Mouse (Mus musculus): ENCODE measurements around the gene Gm11213. TPM values are rescaled to one million over a fixed set of nuclear protein-coding genes. Genes with fewer than 3 reads are reported as not detected.
A peak's percentile ranks its signal among the peaks of the same experiment; 100 is the strongest.

Gene Gm11213
- polyA plus RNA-seq, 1 experiment from 2014 or later, result not detected

- no peak for TF ChIP-seq CTCF (IDR thresholded peaks at IDR 0.05; ENCODE audit: low read depth)
- no peak overlapping the region for H3K4me2 ChIP-seq
- no peaks in the 10 kb centered on the region for H3K27me3 ChIP-seq (ENCODE audit: insufficient read depth, low read length)
- peaks cover 18% of the 10 kb centered on the region for H3K36me3 ChIP-seq (ENCODE audit: insufficient read depth)
- peaks cover 11% of the 10 kb centered on the region; the same call in 1 of the 2 replicates for H3K4me1 ChIP-seq (ENCODE audit: insufficient read depth)
- H3K9me3 ChIP-seq (ENCODE audit: low read depth, low read length), result no peaks in the 10 kb centered on the region
- H3K9ac ChIP-seq, result no peak overlapping the region
- ATAC-seq (ENCODE audit: insufficient read depth) (no peak), DNase-seq (no peak)
- 56% methylated on average over 5 of the region's 5 CpGs for WGBS
- no peak overlapping the region for H3K27ac ChIP-seq (ENCODE audit: low read depth)
- H3K4me3 ChIP-seq (ENCODE audit: low read depth, low read length), result no peak overlapping the region
These were observed 48.4 kb downstream of the Gm11213 start for GRCm38 (mm10) chr4:63556665-63557064.

GRCm38 (mm10) chr4:63555111-63555510 is 50.0 kb downstream of the Gm11213 start:
- peaks cover 30% of the 10 kb centered on the region for H3K36me3 ChIP-seq (ENCODE audit: insufficient read depth)
- H3K9ac ChIP-seq, result no peak overlapping the region
- TF ChIP-seq CTCF (IDR thresholded peaks at IDR 0.05; ENCODE audit: low read depth), result no peak
- no peak overlapping the region for H3K4me3 ChIP-seq (ENCODE audit: low read depth, low read length)
- H3K27me3 ChIP-seq (ENCODE audit: insufficient read depth, low read length), result no peaks in the 10 kb centered on the region
- peaks cover 11% of the 10 kb centered on the region; the same call in 1 of the 2 replicates for H3K4me1 ChIP-seq (ENCODE audit: insufficient read depth)
- 82% methylated on average over 2 of the region's 2 CpGs for whole genome bisulfite sequencing
- H3K4me2 ChIP-seq, result no peak overlapping the region
- no peaks in the 10 kb centered on the region for H3K9me3 ChIP-seq (ENCODE audit: low read depth, low read length)
- ATAC-seq (ENCODE audit: insufficient read depth) (no peak), DNase-seq (no peak)
- no peak overlapping the region for H3K27ac ChIP-seq (ENCODE audit: low read depth)

- no peaks in the 10 kb centered on the region for H3K9me3 ChIP-seq (ENCODE audit: low read depth, low read length)
- peaks cover 33% of the 10 kb centered on the region for H3K36me3 ChIP-seq (ENCODE audit: insufficient read depth)
- no peak overlapping the region for H3K27ac ChIP-seq (ENCODE audit: low read depth)
- ATAC-seq (ENCODE audit: insufficient read depth) (no peak), DNase-seq (no peak)
- WGBS, result 27% methylated on average over 3 of the region's 3 CpGs
- H3K4me2 ChIP-seq, result no peak overlapping the region
- peaks cover 11% of the 10 kb centered on the region; the same call in 1 of the 2 replicates for H3K4me1 ChIP-seq (ENCODE audit: insufficient read depth)
- H3K4me3 ChIP-seq (ENCODE audit: low read depth, low read length), result no peak overlapping the region
- H3K27me3 ChIP-seq (ENCODE audit: insufficient read depth, low read length), result no peaks in the 10 kb centered on the region
- no peak for TF ChIP-seq CTCF (IDR thresholded peaks at IDR 0.05; ENCODE audit: low read depth)
- H3K9ac ChIP-seq, result no peak overlapping the region
These were observed 50.4 kb downstream of the Gm11213 start for GRCm38 (mm10) chr4:63554616-63555015.

DNA sequence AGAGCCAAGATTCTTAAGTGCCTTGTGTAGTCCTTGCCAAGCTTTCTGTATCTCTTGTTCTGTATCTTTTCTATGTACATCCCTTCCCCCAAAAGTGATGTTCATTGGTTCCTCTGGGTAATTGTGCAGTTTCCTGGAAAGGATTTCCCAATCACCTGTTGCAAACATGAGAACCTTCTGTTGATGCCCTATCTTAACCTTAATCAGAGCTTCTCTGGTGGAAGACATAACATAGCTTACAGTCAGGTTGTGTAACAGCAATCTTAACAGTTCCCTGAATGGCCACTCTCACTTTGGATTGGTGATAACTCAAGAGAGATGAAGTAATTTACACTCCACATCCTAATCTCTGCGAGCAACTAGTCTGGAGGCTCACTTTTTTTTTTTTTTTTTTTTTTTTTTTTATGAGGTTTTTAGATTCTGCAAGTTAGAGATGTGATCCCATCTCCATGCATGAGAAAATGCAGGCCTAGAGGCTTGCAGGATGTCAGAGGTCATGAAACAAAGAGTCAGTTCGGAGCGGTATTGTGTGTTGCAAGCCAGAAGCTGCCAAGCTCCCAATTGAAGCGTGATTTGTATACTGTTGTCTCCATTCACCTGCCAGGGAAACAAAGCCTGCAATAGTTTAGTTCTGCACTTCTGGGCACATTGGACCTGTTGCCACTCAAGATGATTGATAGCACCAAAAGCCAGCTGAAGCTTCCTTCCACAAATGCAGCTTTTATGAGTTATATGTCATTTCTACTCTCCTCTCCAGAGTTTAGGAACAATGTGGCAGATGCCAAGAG is 51.1 kb downstream of the Gm11213 start:
- Histone ChIP-seq H3K4me3 (ENCODE audit: low read depth, low read length) (no peak overlapping the region), H3K36me3 (ENCODE audit: insufficient read depth) (peaks cover 39% of the 10 kb centered on the region), H3K4me1 (ENCODE audit: insufficient read depth) (peaks cover 11% of the 10 kb centered on the region; the same call in 1 of the 2 replicates), H3K27me3 (ENCODE audit: insufficient read depth, low read length) (no peaks in the 10 kb centered on the region), H3K9me3 (ENCODE audit: low read depth, low read length) (no peaks in the 10 kb centered on the region), H3K9ac (no peak overlapping the region), H3K27ac (ENCODE audit: low read depth) (no peak overlapping the region), H3K4me2 (no peak overlapping the region)
- WGBS, result 57% methylated on average over 4 of the region's 4 CpGs
- ATAC-seq (ENCODE audit: insufficient read depth) (no peak), DNase-seq (peak; percentile 11)
- TF ChIP-seq CTCF (IDR thresholded peaks at IDR 0.05; ENCODE audit: low read depth), result no peak

DNA sequence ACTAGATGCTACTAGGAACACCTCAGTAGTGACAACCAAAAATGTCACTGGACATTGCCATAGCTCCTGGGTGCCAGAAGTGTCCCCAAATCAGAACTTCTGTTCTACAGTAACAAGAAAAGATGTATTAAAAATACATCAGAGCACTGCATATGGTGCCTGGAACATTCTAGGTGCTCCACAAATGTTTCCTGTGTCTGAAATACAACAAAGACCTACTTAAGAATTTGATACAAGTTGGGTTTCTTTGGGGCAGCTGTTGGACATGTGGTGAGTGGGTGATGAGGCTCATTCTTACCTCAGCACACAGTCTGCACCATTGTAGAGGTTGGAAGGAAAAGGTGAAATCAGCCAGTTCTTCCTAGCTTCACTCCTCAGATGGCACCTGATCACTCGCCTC is 52.2 kb downstream of the Gm11213 start:
- Histone ChIP-seq H3K4me1 (ENCODE audit: insufficient read depth) (peaks cover 8% of the 10 kb centered on the region; the same call in 1 of the 2 replicates), H3K9ac (no peak overlapping the region), H3K27ac (ENCODE audit: low read depth) (no peak overlapping the region), H3K9me3 (ENCODE audit: low read depth, low read length) (no peaks in the 10 kb centered on the region), H3K4me3 (ENCODE audit: low read depth, low read length) (no peak overlapping the region), H3K27me3 (ENCODE audit: insufficient read depth, low read length) (no peaks in the 10 kb centered on the region), H3K4me2 (no peak overlapping the region), H3K36me3 (ENCODE audit: insufficient read depth) (peaks cover 51% of the 10 kb centered on the region)
- TF ChIP-seq CTCF (IDR thresholded peaks at IDR 0.05; ENCODE audit: low read depth), result no peak
- WGBS, result 96% methylated on average over 1 of the region's 1 CpGs
- no peak for ATAC-seq (ENCODE audit: insufficient read depth)
- DNase-seq, result no peak

DNA sequence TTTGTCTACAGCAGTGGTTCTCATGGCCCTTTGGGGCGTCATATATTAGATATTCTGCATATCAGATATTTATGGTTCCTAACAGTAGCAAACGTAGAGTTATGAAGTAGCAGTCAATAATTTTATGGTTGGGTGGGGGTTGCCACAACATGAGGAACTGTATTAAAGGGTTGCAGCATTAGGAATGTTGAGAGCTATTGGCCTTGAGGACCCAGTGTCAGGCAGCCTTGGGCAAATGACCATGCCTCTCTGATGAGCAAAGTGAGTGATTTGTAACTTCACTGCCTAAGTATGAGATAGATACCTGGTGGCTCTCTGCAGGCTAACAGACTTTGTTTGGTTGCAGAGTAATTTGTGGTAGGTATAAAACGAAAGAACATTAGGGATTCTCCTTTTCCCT is 54.2 kb downstream of the Gm11213 start:
- Histone ChIP-seq H3K36me3 (ENCODE audit: insufficient read depth) (peaks cover 54% of the 10 kb centered on the region), H3K4me2 (no peak overlapping the region), H3K27me3 (ENCODE audit: insufficient read depth, low read length) (no peaks in the 10 kb centered on the region), H3K9me3 (ENCODE audit: low read depth, low read length) (no peaks in the 10 kb centered on the region), H3K27ac (ENCODE audit: low read depth) (no peak overlapping the region), H3K4me3 (ENCODE audit: low read depth, low read length) (no peak overlapping the region), H3K4me1 (ENCODE audit: insufficient read depth) (peaks cover 8% of the 10 kb centered on the region), H3K9ac (no peak overlapping the region)
- DNase-seq (no peak), ATAC-seq (ENCODE audit: insufficient read depth) (no peak)
- no peak for TF ChIP-seq CTCF (IDR thresholded peaks at IDR 0.05; ENCODE audit: low read depth)
- WGBS, result 91% methylated on average over 3 of the region's 3 CpGs

DNA sequence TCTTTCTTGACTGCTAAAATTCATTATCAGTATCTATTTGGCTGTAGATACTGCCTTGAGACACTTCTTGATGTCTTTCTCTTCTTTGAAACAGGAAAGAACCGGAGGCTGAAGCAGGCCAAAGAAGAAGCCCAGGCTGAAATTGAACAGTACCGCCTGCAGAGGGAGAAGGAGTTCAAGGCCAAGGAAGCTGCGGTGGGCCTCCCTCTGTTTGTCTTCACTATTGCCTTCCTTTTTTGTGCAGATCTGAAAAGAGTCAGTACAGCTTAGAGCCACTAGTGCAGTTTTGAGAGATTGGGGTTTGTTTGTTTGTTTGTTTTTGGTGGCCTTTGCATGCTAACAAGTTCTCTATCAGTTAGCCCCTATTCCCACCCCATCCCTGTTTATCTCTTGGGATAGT is 56.6 kb downstream of the Gm11213 start:
- Histone ChIP-seq H3K36me3 (ENCODE audit: insufficient read depth) (peaks cover 50% of the 10 kb centered on the region), H3K27ac (ENCODE audit: low read depth) (no peak overlapping the region), H3K9ac (no peak overlapping the region), H3K9me3 (ENCODE audit: low read depth, low read length) (no peaks in the 10 kb centered on the region), H3K27me3 (ENCODE audit: insufficient read depth, low read length) (no peaks in the 10 kb centered on the region), H3K4me3 (ENCODE audit: low read depth, low read length) (no peak overlapping the region), H3K4me1 (ENCODE audit: insufficient read depth) (peaks cover 13% of the 10 kb centered on the region), H3K4me2 (no peak overlapping the region)
- DNase-seq, result no peak
- WGBS, result 84% methylated on average over 3 of the region's 3 CpGs
- TF ChIP-seq CTCF (IDR thresholded peaks at IDR 0.05; ENCODE audit: low read depth), result no peak
- ATAC-seq (ENCODE audit: insufficient read depth), result no peak
